Mouse (Mus musculus) neural tube, embryonic 15.5 days (tissue): ENCODE measurements at regions not wholly inside any gene's neighbourhood (a gene's known extent, or its start where the extent isn't known, plus 50 kb on each side); places are given as distances from the start of the nearest gene placed in this dataset.

ENCODE experiments used
- ATAC-seq: fragments of 200-750 bp; cut with Nextera tagmentation; 2 replicates; pipeline ENCODE4 v1.8.0; 2017; ENCODE audit warnings: mild to moderate bottlenecking, moderate TSS enrichment, moderate library complexity; ENCODE audit not compliant: low FRiP score
- H3K27ac ChIP-seq: fragments of 300-500 bp; sonication (generic); replicated peaks from 2 replicates; pipeline ENCODE4 v1.5.1; 2015; ENCODE audit warnings: mild to moderate bottlenecking, inconsistent platforms
- H3K27me3 ChIP-seq: fragments of 300-500 bp; sonication (generic); replicated peaks from 2 replicates; pipeline ENCODE4 v1.6.1; 2015; ENCODE audit warnings: inconsistent platforms
- H3K36me3 ChIP-seq: fragments of 300-500 bp; sonication (generic); 2 replicates; pipeline ENCODE4 v1.6.1; 2015; ENCODE audit warnings: inconsistent platforms
- H3K4me1 ChIP-seq: fragments of 300-500 bp; sonication (generic); 2 replicates; pipeline ENCODE4 v1.6.1; 2015; ENCODE audit warnings: inconsistent platforms
- H3K4me2 ChIP-seq: fragments of 300-500 bp; sonication (generic); 2 replicates; pipeline ENCODE4 v1.6.1; 2015; ENCODE audit warnings: inconsistent platforms, mild to moderate bottlenecking, moderate library complexity
- H3K4me3 ChIP-seq: fragments of 300-500 bp; sonication (generic); replicated peaks from 2 replicates; pipeline ENCODE4 v1.5.1; 2015; ENCODE audit warnings: mild to moderate bottlenecking, inconsistent platforms
- H3K9ac ChIP-seq: fragments of 300-500 bp; sonication (generic); replicated peaks from 2 replicates; pipeline ENCODE4 v1.6.1; 2015; ENCODE audit warnings: mild to moderate bottlenecking, inconsistent platforms
- H3K9me3 ChIP-seq: fragments of 300-500 bp; sonication (generic); replicated peaks from 2 replicates; pipeline ENCODE4 v1.6.1; 2016; ENCODE audit warnings: inconsistent platforms
- WGBS: fragments of 180-500 bp; shearing (Covaris S2); methylation state at CpG from one replicate; pipeline ENCODE4 v1.1.7; 2015; ENCODE audit warnings: mixed read lengths; 5-methylcytosine and 5-hydroxymethylcytosine counted together

DNA sequence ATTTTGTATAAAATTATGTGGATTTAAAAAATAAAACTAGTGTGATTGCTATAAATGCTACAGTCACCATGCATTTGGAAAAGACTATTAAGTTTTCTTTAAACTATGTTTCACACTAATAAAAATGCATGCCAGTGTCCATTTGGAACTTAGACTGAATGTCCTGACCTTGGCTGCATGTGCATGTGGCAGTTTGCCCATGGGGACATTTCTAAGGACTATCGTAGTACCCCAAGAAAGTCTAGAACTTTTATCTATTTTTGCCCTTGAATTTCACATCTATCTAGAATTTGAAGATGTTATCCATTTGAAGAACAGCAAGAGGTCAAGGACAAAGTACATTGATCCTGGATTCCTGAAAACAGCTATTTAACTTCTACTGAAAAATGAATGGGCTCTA is 745.9 kb downstream of the Tmem182 start:
- Histone ChIP-seq H3K4me3 (no peak overlapping the region), H3K9ac (no peak overlapping the region), H3K27ac (no peak overlapping the region), H3K36me3 (no peaks in the 10 kb centered on the region), H3K27me3 (no peaks in the 10 kb centered on the region), H3K4me1 (no peaks in the 10 kb centered on the region), H3K4me2 (no peak overlapping the region), H3K9me3 (no peaks in the 10 kb centered on the region)
- WGBS: 93% methylated on average over 1 of the region's 1 CpGs
- no peak for ATAC-seq

- no peak for ATAC-seq
- Histone ChIP-seq H3K36me3 (no peaks in the 10 kb centered on the region), H3K27ac (no peak overlapping the region), H3K9me3 (no peaks in the 10 kb centered on the region), H3K27me3 (no peaks in the 10 kb centered on the region), H3K9ac (no peak overlapping the region), H3K4me1 (no peaks in the 10 kb centered on the region), H3K4me3 (no peak overlapping the region), H3K4me2 (no peak overlapping the region)
- 52% methylated on average over 2 of the region's 2 CpGs for WGBS
Observed at GRCm38 (mm10) chr1:41555607-41556006, 750.2 kb downstream of the Tmem182 start.

DNA sequence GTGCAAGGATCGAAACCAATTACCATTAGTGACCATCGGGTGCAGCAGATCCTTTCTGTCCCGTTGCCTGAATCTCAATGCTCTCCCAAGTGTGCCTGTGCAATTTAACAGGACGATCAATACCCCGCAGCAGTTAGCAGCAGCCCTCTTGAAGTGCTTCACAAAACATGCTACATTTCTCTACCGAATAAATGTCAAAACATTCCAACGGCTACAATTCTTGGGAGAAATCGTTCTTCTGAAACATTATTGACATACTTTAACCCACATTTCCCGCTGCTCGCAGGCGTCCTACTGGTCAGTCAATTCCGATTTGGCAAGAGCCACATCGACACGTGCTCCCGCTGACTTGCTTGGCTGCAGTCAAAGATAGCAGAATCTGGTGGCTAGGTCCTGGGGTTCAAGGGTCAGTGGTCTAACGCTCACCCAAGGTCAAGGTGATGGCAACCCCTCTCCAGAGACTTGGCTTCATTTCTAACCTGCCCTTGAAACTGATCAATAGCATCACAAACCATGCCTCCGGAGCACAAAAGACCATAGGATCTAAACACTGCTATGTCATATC is 753.8 kb downstream of the Tmem182 start:
- Histone ChIP-seq H3K4me2 (no peak overlapping the region), H3K4me3 (no peak overlapping the region)

DNA sequence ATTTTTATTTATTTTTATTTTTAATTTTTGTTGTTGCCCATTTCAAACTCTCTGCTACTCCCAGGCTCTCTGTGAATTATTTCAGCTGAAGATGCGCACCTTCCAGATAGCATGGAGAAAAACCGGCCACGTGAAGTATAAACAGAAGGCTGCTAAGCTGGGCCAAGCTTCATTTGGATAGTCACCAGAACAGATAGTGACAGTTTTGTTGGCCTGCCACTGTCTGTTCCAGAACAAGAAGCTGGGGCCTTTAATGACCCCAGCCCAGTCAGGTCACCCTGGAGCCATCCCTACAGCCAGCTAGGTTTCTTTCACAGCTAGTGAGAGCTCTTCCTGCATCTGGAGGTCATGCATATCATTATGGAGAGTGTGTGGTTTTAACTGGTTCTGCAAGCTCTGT is 754.6 kb downstream of the Tmem182 start:
- no peak for ATAC-seq
- H3K4me3 ChIP-seq: no peak overlapping the region
- 92% methylated on average over 3 of the region's 3 CpGs for WGBS
- H3K27ac ChIP-seq: no peak overlapping the region
- H3K9ac ChIP-seq: no peak overlapping the region
- no peaks in the 10 kb centered on the region for H3K4me1 ChIP-seq
- H3K4me2 ChIP-seq: no peak overlapping the region
- no peaks in the 10 kb centered on the region for H3K9me3 ChIP-seq
- H3K36me3 ChIP-seq: no peaks in the 10 kb centered on the region
- no peaks in the 10 kb centered on the region for H3K27me3 ChIP-seq

More for the DNA sequence above, 753.8 kb downstream of the Tmem182 start:
- no peak for ATAC-seq
- Histone ChIP-seq H3K27me3 (no peaks in the 10 kb centered on the region), H3K9ac (no peak overlapping the region), H3K27ac (no peak overlapping the region), H3K36me3 (no peaks in the 10 kb centered on the region), H3K4me1 (no peaks in the 10 kb centered on the region), H3K9me3 (no peaks in the 10 kb centered on the region)
- WGBS: 87% methylated on average over 17 of the region's 17 CpGs

GRCm38 (mm10) chr1:41603471-41603870 is 798.1 kb downstream of the Tmem182 start:
- Histone ChIP-seq H3K4me2 (no peak overlapping the region), H3K9ac (no peak overlapping the region), H3K36me3 (no peaks in the 10 kb centered on the region), H3K4me1 (peaks cover 3% of the 10 kb centered on the region; the same call in 1 of the 2 replicates), H3K9me3 (no peaks in the 10 kb centered on the region), H3K27me3 (no peaks in the 10 kb centered on the region), H3K27ac (no peak overlapping the region), H3K4me3 (no peak overlapping the region)
- no peak for ATAC-seq
- 87% methylated on average over 5 of the region's 5 CpGs for WGBS

DNA sequence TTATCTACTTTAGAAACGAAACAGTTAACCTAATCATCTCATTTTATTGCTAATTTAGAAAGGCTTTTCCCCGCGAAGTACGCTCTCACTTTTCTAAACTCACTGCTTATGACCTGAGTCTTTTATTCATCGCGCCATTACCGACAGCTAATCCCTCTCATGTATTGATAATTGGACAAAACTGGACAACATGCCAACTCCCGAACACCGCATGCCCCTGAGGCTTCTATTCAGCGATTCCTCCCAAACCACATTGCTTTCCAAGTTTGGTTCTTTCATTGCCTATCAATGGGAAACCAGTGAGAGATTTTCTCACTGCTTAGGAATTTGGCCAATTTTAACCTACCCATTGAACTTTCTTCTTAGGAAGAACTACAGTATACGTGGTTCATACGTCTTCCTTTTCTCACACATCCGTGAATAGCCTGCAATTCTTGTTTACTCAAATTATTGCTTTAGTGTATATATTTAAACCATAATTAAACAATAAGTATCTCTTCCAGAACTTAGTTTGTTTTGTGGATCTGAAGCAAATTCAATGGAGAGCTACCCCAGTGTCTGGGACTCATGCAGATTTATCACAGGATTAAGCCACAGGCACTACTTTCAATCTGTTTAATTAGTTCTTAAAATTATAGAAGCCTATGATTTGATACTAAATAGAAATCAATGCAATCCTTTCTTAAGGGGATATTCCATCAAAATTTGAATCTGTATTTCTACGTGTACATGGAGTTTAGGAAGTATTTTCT is 799.8 kb downstream of the Tmem182 start:
- no peak overlapping the region for H3K9ac ChIP-seq
- H3K36me3 ChIP-seq: no peaks in the 10 kb centered on the region
- H3K4me2 ChIP-seq: peak overlapping the region; percentile 45
- H3K27me3 ChIP-seq: no peaks in the 10 kb centered on the region
- ATAC-seq: peak; percentile 7; the same call in 1 of the 2 replicates
- no peak overlapping the region; the same call in 1 of the 2 replicates for H3K4me3 ChIP-seq
- H3K9me3 ChIP-seq: no peaks in the 10 kb centered on the region
- no peak overlapping the region; the same call in 1 of the 2 replicates for H3K27ac ChIP-seq
- H3K4me1 ChIP-seq: peaks cover 3% of the 10 kb centered on the region; the same call in 1 of the 2 replicates
- WGBS: 28% methylated on average over 14 of the region's 14 CpGs

DNA sequence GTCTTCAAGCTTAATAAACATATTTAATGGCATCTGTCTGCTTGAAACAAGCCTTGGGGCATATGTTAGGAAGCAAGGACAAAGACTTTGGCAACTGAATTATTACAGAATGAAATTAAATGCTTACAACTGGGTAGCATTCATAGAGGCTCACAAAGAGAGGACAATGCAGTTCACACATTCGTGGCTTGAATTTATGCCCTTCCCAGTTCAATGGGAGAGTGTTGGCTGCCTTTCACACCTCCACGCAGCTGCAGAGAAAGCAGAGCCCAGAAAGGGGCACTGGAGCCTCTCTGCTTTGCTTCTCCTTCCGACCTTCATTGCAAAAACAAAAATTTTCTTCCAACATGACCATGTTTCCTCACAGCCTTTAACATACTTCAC is 800.3 kb downstream of the Tmem182 start:
- Histone ChIP-seq H3K9ac (no peak overlapping the region), H3K4me3 (no peak overlapping the region), H3K27ac (no peak overlapping the region; the same call in 1 of the 2 replicates), H3K36me3 (no peaks in the 10 kb centered on the region), H3K27me3 (no peaks in the 10 kb centered on the region), H3K4me1 (peaks cover 3% of the 10 kb centered on the region; the same call in 1 of the 2 replicates), H3K4me2 (no peak overlapping the region), H3K9me3 (no peaks in the 10 kb centered on the region)
- WGBS: 11% methylated on average over 3 of the region's 3 CpGs
- peak; percentile 72; the same call in 1 of the 2 replicates for ATAC-seq

- Histone ChIP-seq H3K27ac (no peak overlapping the region), H3K4me1 (0 out of 2 replicates have a peak, but pooled peaks cover under 1% of the 10 kb centered on the region), H3K9me3 (no peaks in the 10 kb centered on the region), H3K36me3 (no peaks in the 10 kb centered on the region), H3K27me3 (no peaks in the 10 kb centered on the region), H3K4me3 (no peak overlapping the region), H3K4me2 (peak overlapping the region; percentile 13; the same call in 1 of the 2 replicates), H3K9ac (no peak overlapping the region)
- WGBS: 23% methylated on average over 8 of the region's 8 CpGs
- peak; percentile 64; the same call in 1 of the 2 replicates for ATAC-seq
Observed at GRCm38 (mm10) chr1:41610783-41611182, 805.4 kb downstream of the Tmem182 start.

DNA sequence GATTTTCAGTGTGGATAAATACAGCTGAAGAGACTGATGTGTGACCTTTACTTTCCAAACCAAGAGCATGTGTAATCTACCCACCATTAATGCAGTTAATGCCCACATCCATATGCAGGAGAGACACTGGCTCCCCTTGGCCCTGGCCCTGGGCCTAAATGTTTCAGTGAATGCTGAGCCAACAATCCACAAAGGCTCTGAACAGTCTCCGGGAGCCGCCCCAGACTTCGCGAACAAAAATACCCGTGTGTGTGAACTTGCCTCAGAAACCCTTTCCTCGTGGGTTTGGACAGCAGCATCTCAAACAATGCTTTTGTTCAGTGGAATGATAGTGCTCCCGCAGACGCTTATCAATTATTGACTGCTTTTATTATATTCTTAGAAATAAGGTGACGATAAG is 846.4 kb downstream of the Tmem182 start:
- 23% methylated on average over 9 of the region's 9 CpGs for WGBS
- no peak overlapping the region for H3K27ac ChIP-seq
- no peak overlapping the region for H3K9ac ChIP-seq
- H3K36me3 ChIP-seq: no peaks in the 10 kb centered on the region
- H3K4me1 ChIP-seq: peaks cover 16% of the 10 kb centered on the region
- no peak for ATAC-seq
- no peak overlapping the region for H3K4me3 ChIP-seq
- no peaks in the 10 kb centered on the region for H3K9me3 ChIP-seq
- H3K27me3 ChIP-seq: no peaks in the 10 kb centered on the region
- peak overlapping the region; percentile 34 for H3K4me2 ChIP-seq

DNA sequence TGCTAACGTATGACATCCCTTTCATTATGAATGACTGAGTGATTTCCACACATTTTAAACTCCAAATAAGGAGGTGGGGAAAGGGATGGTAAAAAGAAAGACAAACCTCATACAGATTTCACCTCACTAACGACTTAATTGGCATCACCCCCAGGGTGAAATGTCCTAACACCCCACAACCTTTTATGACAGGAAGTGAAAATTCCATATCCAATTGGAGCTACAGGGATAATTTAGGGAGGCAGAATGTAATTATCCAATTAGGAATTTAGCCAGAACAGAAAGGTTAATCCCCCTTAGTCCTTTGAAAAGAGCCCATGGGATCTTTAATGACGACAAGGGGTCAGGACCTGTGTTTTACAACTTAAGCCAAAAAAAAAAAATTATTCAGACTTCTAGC is 846.8 kb downstream of the Tmem182 start:
- WGBS: 7% methylated on average over 3 of the region's 3 CpGs
- Histone ChIP-seq H3K4me2 (peak overlapping the region; percentile 34), H3K4me3 (no peak overlapping the region), H3K27ac (no peak overlapping the region), H3K9me3 (no peaks in the 10 kb centered on the region), H3K4me1 (peaks cover 16% of the 10 kb centered on the region), H3K27me3 (no peaks in the 10 kb centered on the region), H3K9ac (no peak overlapping the region), H3K36me3 (no peaks in the 10 kb centered on the region)
- no peak for ATAC-seq

DNA sequence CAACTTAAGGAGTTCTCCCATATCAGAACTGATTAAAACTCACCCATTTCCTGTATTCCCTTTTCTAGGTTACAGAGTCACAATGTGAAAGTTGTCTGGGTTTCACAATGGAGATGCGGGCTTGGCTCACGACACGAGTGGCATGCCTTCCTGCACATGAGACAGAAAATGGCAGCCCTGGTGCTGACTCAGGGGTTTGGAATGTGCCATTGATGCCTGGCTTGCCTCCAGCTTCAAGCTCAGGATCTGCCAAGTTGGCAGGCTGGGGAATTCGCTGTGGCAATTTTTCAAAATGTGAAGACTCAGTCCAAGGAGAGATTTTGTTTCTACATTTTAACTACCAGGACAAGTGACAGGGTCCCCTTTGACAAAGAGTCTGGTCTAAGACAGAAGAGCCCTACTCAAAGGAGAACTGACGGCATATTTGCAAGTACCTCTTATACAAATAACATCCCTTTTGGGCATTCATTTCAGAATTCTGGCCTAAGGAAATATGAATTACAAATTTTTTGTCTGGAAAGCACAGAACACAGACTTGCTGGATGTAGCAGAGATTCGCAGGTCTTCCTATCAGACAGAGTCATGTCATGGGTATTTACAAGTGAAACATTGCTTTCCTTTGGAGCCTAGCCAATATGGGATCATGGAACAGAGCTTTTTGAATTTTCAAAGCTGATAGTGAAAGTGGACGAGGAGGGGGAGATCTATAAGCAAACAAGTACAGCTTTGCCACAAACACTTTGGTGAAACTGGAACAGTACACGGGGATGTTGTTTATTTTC is 847.4 kb downstream of the Tmem182 start:
- H3K36me3 ChIP-seq: no peaks in the 10 kb centered on the region
- peak overlapping the region; percentile 34 for H3K4me2 ChIP-seq
- ATAC-seq: peak; percentile 83; the same call in 1 of the 2 replicates
- H3K27ac ChIP-seq: no peak overlapping the region
- WGBS: 44% methylated on average over 8 of the region's 8 CpGs
- no peak overlapping the region for H3K4me3 ChIP-seq
- H3K9me3 ChIP-seq: no peaks in the 10 kb centered on the region
- no peaks in the 10 kb centered on the region for H3K27me3 ChIP-seq
- H3K9ac ChIP-seq: no peak overlapping the region
- peaks cover 16% of the 10 kb centered on the region for H3K4me1 ChIP-seq
